Mouse (Mus musculus): ENCODE results near the gene Thsd4.

GRCm38 (mm10) chr9:60200436-60200835, 321.4 kb downstream of the Thsd4 start:
- TF ChIP-seq CTCF (IDR thresholded peaks at IDR 0.05; ENCODE audit: low read depth) (no peak), EP300 (IDR thresholded peaks at IDR 0.05; ENCODE audit: low read depth) (no peak)
